Mouse (Mus musculus): ENCODE results near the gene Scaf8. TPM values are rescaled to one million over a fixed set of nuclear protein-coding genes. Genes with fewer than 3 reads are reported as not detected.

Gene Scaf8
- total and polyA plus RNA-seq, 2 experiments from 2014 or later: 15.8 to 56.0 TPM

DNA sequence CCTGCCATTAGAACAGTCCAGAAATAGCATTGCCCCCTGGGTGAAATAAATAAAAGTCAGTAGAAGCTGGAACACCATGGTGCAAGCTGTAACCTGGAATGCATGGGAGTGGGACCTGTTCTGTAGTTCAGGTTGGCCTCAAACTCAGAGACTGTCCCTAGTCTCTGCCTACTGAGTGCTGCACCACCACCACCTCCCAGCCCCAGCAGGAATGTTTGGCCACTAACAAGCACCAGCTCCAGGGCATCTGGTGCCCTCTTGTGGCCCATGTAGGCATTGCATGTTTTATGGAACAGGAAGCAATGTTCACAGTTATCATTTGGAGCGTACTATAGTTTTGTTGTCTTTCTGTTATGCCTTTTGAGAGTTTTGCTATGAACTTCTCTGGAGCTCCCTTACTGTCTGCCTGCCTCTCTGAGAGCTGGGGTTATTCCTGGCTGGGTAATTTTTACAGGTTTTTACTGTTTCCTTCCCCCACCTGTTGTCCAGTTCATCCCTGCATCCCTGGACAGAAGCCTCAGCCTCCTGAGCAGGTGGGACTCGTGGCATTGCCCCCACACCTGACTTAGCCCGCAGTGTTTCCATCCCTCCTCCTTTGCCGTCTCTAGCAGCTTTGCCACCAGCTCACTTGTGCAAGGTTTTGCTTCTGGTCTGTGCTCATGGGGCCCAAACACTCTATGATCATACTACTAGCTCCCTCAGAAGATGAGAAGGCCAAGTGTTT lies 109.8 kb downstream of the Scaf8 start:
- ATAC-seq (ENCODE audit: low FRiP score) (peak; percentile 47; the same call in 1 of the 2 replicates), DNase-seq (ENCODE audit: low spot score) (peak; percentile 79)
- TF ChIP-seq CTCF (IDR thresholded peaks at IDR 0.05): peak; percentile 95
- no peak overlapping the region for H3K27ac ChIP-seq (ENCODE audit: low read depth, low read length)
- H3K9ac ChIP-seq (replicated peaks; ENCODE audit: low read length, poor library complexity, severe bottlenecking): no peak overlapping the region
- H3K9me3 ChIP-seq (ENCODE audit: low read length): no peaks in the 10 kb centered on the region
- no peak overlapping the region for H3K4me3 ChIP-seq (ENCODE audit: low read depth, low read length)
- H3K27me3 ChIP-seq (ENCODE audit: insufficient read depth, low read length): no peaks in the 10 kb centered on the region
- H3K4me1 ChIP-seq (ENCODE audit: insufficient read depth, low read length): no peaks in the 10 kb centered on the region
- H3K36me3 ChIP-seq (ENCODE audit: insufficient read depth, low read length): no peaks in the 10 kb centered on the region
- WGBS: 61% methylated on average over 4 of the region's 4 CpGs
- H3K4me2 ChIP-seq (ENCODE audit: low read depth, low read length, poor library complexity, severe bottlenecking): no peak overlapping the region

DNA sequence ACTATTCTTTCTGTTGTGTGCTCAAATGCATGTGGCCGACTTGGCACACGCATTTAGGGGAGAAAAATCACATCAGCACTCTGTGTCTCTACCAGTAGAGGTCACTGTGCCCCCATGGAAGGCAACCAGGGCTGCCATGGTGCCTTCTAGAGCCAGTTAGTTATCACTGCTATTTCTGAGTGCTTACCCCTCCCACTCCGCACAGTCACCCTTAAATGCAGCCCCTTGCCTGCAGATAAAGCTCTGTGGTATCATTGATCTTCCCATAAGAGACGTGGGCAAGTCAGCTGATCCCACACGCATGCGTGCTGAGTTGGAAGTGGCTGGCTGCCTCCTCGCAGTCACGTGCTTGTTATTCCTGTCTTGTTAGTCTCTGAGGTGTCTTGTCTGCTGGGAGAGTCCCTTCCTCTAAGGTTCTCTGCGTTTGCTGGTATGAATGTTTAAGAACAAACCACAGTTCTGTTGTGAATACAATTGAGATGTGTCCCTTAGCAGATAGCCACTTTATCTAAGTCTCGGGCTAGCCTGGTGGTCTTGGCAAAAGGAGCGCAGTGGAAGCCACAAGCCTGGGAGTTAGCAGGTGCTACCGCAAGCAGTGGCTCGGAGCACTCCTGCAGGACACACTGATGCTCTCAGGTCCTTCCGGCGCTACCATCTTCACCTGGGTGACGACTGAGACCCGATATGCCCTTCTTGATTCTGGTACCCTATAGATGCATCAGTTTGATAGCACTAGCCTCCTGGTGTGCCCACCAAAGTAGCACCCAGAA lies 115.6 kb downstream of the Scaf8 start:
- DNase-seq (ENCODE audit: low spot score) (peak; percentile 86), ATAC-seq (ENCODE audit: low FRiP score) (peak; percentile 79)
- Histone ChIP-seq H3K4me1 (ENCODE audit: insufficient read depth, low read length) (no peaks in the 10 kb centered on the region), H3K4me2 (ENCODE audit: low read depth, low read length, poor library complexity, severe bottlenecking) (peak overlapping the region; percentile 9; the same call in 1 of the 2 replicates), H3K4me3 (ENCODE audit: low read depth, low read length) (no peak overlapping the region), H3K36me3 (ENCODE audit: insufficient read depth, low read length) (no peaks in the 10 kb centered on the region), H3K9me3 (ENCODE audit: low read length) (no peaks in the 10 kb centered on the region), H3K9ac (replicated peaks; ENCODE audit: low read length, poor library complexity, severe bottlenecking) (no peak overlapping the region), H3K27ac (ENCODE audit: low read depth, low read length) (no peak overlapping the region), H3K27me3 (ENCODE audit: insufficient read depth, low read length) (no peaks in the 10 kb centered on the region)
- peak; percentile 96 for TF ChIP-seq CTCF (IDR thresholded peaks at IDR 0.05)
- WGBS: 72% methylated on average over 17 of the region's 17 CpGs

DNA sequence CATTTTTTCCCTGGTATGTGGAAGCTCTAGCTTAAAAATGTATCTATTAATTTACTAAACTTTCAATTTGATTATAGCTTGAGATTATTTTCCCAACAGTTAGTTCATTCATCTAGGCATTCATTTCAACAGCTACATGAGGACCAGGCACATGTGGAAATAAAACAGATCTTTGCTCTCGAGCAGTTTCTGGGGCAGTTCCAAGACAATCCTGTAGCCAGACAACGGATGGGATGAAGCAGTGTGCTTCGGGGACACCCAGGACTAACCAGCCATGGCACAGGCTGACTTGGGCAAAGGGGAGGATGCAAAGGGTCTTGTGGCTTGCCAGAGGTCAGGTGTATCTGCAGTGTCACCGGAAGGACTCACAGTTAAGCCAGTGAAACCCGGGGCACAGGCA lies 117.9 kb downstream of the Scaf8 start:
- Histone ChIP-seq H3K9me3 (ENCODE audit: low read length) (no peaks in the 10 kb centered on the region), H3K4me1 (ENCODE audit: insufficient read depth, low read length) (no peaks in the 10 kb centered on the region), H3K27ac (ENCODE audit: low read depth, low read length) (no peak overlapping the region), H3K4me2 (ENCODE audit: low read depth, low read length, poor library complexity, severe bottlenecking) (no peak overlapping the region), H3K9ac (replicated peaks; ENCODE audit: low read length, poor library complexity, severe bottlenecking) (no peak overlapping the region), H3K27me3 (ENCODE audit: insufficient read depth, low read length) (no peaks in the 10 kb centered on the region), H3K36me3 (ENCODE audit: insufficient read depth, low read length) (0 out of 2 replicates have a peak, but pooled peaks cover 3% of the 10 kb centered on the region), H3K4me3 (ENCODE audit: low read depth, low read length) (no peak overlapping the region)
- DNase-seq (ENCODE audit: low spot score) (no peak), ATAC-seq (ENCODE audit: low FRiP score) (no peak)
- WGBS: 84% methylated on average over 5 of the region's 5 CpGs
- TF ChIP-seq CTCF (IDR thresholded peaks at IDR 0.05): no peak

DNA sequence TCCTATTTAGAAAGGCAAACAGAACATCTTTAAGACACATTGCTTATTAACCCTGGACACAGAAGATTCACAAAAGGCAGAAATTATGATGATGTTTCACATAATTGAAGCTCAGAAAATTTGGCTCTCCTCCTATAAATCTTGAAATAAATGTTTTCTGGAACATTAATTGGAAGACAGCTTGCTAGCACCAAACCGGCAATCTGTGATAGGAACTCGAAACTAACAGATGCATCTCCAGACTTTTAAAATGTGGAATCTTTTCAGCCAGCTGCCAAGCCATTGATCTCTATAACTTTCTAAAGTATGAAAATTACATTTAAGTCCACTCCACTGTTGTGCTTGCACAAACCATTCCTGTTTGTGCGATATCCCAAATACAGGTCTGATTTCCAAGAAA lies 128.9 kb downstream of the Scaf8 start:
- no peaks in the 10 kb centered on the region for H3K27me3 ChIP-seq (ENCODE audit: insufficient read depth, low read length)
- no peak overlapping the region for H3K4me3 ChIP-seq (ENCODE audit: low read depth, low read length)
- DNase-seq (ENCODE audit: low spot score) (no peak), ATAC-seq (ENCODE audit: low FRiP score) (no peak)
- H3K9me3 ChIP-seq (ENCODE audit: low read length): no peaks in the 10 kb centered on the region
- peaks cover 3% of the 10 kb centered on the region; the same call in 1 of the 2 replicates for H3K36me3 ChIP-seq (ENCODE audit: insufficient read depth, low read length)
- no peak for TF ChIP-seq CTCF (IDR thresholded peaks at IDR 0.05)
- 94% methylated on average over 3 of the region's 3 CpGs for WGBS
- H3K4me1 ChIP-seq (ENCODE audit: insufficient read depth, low read length): peaks cover 16% of the 10 kb centered on the region; the same call in 1 of the 2 replicates
- H3K27ac ChIP-seq (ENCODE audit: low read depth, low read length): no peak overlapping the region
- H3K4me2 ChIP-seq (ENCODE audit: low read depth, low read length, poor library complexity, severe bottlenecking): no peak overlapping the region
- no peak overlapping the region for H3K9ac ChIP-seq (replicated peaks; ENCODE audit: low read length, poor library complexity, severe bottlenecking)

DNA sequence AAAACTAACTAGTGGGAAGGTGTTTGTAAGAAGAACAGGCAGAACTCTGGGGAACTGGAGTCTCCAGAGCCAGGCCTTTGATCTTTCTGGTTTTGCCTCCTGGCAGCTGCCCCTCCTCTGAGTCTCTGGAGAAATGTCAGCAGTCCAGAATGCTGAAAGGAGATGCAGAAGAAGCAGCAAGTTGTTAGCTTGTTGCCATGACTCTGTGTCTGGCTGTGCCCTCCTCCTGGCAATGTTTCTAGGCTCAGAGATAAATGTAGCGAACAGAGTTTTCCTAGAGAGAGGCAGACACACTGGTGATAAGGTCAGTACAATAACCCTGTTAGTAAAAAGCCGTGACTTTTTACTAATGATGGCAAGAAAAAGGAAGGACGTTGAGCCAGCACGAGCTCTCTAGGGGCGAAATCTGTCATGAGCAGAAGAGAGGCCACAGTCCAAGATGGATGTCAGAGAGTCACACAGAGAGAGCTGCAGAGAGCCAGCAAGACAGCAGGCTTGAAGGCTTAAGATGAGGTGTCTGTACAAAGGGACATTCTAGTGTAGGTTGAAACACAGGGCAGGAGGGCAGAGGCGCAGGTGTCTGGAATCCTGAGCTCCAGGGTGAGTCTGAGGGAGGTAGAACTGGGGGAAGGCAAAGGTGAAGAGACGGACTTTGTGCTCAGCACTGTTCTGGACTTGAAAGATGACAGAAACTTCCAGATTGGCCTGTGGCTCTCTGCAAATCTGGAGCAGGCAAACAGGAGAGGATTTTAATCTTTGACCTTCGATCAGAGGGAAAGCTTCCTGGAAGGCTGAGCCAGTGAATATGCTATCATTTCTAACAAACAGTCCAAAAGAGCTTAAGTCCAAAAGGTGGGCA lies 130.3 kb downstream of the Scaf8 start:
- no peak for TF ChIP-seq CTCF (IDR thresholded peaks at IDR 0.05)
- Histone ChIP-seq H3K9me3 (ENCODE audit: low read length) (no peaks in the 10 kb centered on the region), H3K4me2 (ENCODE audit: low read depth, low read length, poor library complexity, severe bottlenecking) (no peak overlapping the region), H3K4me3 (ENCODE audit: low read depth, low read length) (no peak overlapping the region), H3K4me1 (ENCODE audit: insufficient read depth, low read length) (peaks cover 16% of the 10 kb centered on the region; the same call in 1 of the 2 replicates), H3K9ac (replicated peaks; ENCODE audit: low read length, poor library complexity, severe bottlenecking) (no peak overlapping the region), H3K27ac (ENCODE audit: low read depth, low read length) (peak overlapping the region; percentile 6; the same call in 1 of the 2 replicates), H3K36me3 (ENCODE audit: insufficient read depth, low read length) (peaks cover 2% of the 10 kb centered on the region), H3K27me3 (ENCODE audit: insufficient read depth, low read length) (no peaks in the 10 kb centered on the region)
- ATAC-seq (ENCODE audit: low FRiP score) (no peak), DNase-seq (ENCODE audit: low spot score) (peak; percentile 72)
- WGBS: 57% methylated on average over 8 of the region's 8 CpGs
